Mouse (Mus musculus) liver, embryonic 15.5 days (tissue): ENCODE data around the gene Tdrd9. TPM values are rescaled to one million over a fixed set of nuclear protein-coding genes. Genes with fewer than 3 reads are reported as not detected.

ENCODE experiments used
- ATAC-seq: fragments of 200-750 bp; cut with Nextera tagmentation; 2 replicates; pipeline ENCODE4 v1.8.0; 2017; ENCODE audit warnings: moderate number of reproducible peaks, mild to moderate bottlenecking, moderate library complexity; ENCODE audit not compliant: insufficient read depth
- H3K27ac ChIP-seq: fragments of 300-500 bp; sonication (generic); replicated peaks from 2 replicates; pipeline ENCODE4 v1.5.1; 2015; ENCODE audit warnings: mild to moderate bottlenecking, inconsistent platforms
- H3K27me3 ChIP-seq: fragments of 300-500 bp; sonication (generic); 2 replicates; pipeline ENCODE4 v1.6.1; 2015; ENCODE audit warnings: mild to moderate bottlenecking, inconsistent platforms
- H3K36me3 ChIP-seq: fragments of 300-500 bp; sonication (generic); replicated peaks from 2 replicates; pipeline ENCODE4 v1.6.1; 2015; ENCODE audit warnings: moderate library complexity, mild to moderate bottlenecking, inconsistent platforms
- H3K4me1 ChIP-seq: fragments of 300-500 bp; sonication (generic); replicated peaks from 2 replicates; pipeline ENCODE4 v1.6.1; 2015; ENCODE audit warnings: inconsistent platforms
- H3K4me2 ChIP-seq: fragments of 300-500 bp; sonication (generic); 2 replicates; pipeline ENCODE4 v1.6.1; 2015; ENCODE audit warnings: moderate library complexity, mild to moderate bottlenecking, inconsistent platforms
- H3K4me3 ChIP-seq: fragments of 300-500 bp; sonication (generic); replicated peaks from 2 replicates; pipeline ENCODE4 v1.5.1; 2015; ENCODE audit warnings: mild to moderate bottlenecking, inconsistent platforms
- H3K9ac ChIP-seq: fragments of 300-500 bp; sonication (generic); 2 replicates; pipeline ENCODE4 v1.6.1; 2015; ENCODE audit warnings: moderate library complexity, mild to moderate bottlenecking, inconsistent platforms
- H3K9me3 ChIP-seq: fragments of 300-500 bp; sonication (generic); replicated peaks from 2 replicates; pipeline ENCODE4 v1.6.1; 2016; ENCODE audit warnings: inconsistent platforms
- WGBS: fragments of 180-500 bp; shearing (Covaris S2); methylation state at CpG from one replicate; pipeline ENCODE4 v1.1.7; 2015; ENCODE audit warnings: mixed read lengths; ENCODE audit not compliant: insufficient replicate concordance; 5-methylcytosine and 5-hydroxymethylcytosine counted together
- microRNA-seq: library from miRNA; unstranded; fragments of <30 nt; microRNA quantifications from one replicate; pipeline ENCODE4, GENCODE M21; 2016
- polyA plus RNA-seq: library from polyadenylated mRNA; unstranded; fragments of >200 nt; fragmentation: Nextera tagmentation; extraction: Ambion mirVana; gene quantifications from 2 replicates; pipeline ENCODE4 v1.2.1, GENCODE M21; 2015

Tdrd9 gene
- polyA plus RNA-seq, 1 experiment from 2014 or later: 0.10 TPM

DNA sequence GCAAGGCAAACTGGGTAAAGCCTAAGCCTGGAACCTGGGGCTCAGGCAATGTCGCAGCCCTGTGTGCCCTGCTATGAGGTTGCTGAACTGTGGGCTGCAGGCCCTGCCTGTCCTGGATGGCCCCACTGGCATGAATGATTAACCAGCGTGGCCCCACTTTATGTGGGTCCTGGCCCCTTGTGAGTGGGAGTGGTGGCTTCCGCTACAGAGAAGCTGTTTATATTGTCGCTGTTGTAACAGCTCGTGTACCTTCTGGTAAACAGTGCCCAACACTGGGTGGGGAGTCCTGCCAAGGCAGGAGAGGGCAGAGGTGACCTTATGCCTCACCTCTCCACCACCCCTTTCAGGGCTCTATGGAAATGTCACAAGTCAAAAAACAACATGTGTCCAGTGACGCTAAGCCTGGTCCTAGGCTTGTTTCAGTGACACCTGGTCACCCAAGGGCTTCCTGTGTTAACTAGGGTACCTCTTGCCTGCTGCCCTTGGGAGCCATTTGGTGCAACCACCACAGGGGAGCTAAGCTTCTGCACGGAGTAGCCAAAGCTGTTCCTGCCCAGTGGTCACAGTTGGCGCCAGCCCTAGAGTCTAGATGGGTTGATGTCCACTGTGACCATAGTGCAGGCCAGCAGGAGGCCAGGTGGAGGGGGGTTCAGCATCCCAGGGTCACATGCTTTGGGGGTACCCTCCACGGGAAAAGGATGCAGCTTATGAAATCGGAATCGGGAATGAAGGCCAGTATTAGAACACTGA lies 137.5 kb downstream of the Tdrd9 start:
- H3K4me1 ChIP-seq: no peaks in the 10 kb centered on the region
- H3K4me3 ChIP-seq: no peak overlapping the region
- no peak overlapping the region for H3K27ac ChIP-seq
- no peaks in the 10 kb centered on the region for H3K36me3 ChIP-seq
- H3K4me2 ChIP-seq: no peak overlapping the region
- H3K9ac ChIP-seq: no peak overlapping the region
- 0 out of 2 replicates have a peak, but pooled peaks have one; percentile 15 for ATAC-seq
- no peaks in the 10 kb centered on the region for H3K9me3 ChIP-seq
- H3K27me3 ChIP-seq: peaks cover 22% of the 10 kb centered on the region
- WGBS: 67% methylated on average over 11 of the region's 11 CpGs

DNA sequence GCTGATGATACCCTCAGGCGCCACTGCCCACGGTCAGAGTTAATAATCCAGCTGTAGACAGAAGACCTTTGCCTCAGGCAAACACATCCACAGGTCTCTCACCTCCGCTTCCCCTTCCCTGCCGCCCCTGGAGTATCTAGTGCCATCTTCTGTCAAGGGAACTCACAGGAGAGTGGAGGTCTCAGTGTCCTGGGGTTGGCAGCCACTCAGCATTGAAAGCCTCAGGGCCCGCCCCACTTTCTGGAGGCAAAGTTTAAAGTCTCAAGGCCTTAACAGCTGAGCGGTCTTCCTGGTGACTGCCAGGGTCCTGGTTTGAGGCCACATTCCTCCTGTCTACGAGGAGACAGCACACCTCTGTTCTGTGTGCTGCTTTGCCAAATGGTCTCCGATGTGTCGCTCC lies 138.3 kb downstream of the Tdrd9 start:
- Histone ChIP-seq H3K9ac (no peak overlapping the region), H3K27ac (no peak overlapping the region), H3K27me3 (peaks cover 22% of the 10 kb centered on the region), H3K4me1 (no peaks in the 10 kb centered on the region), H3K9me3 (no peaks in the 10 kb centered on the region), H3K4me3 (no peak overlapping the region), H3K4me2 (no peak overlapping the region), H3K36me3 (no peaks in the 10 kb centered on the region)
- WGBS: 65% methylated on average over 9 of the region's 9 CpGs
- ATAC-seq: no peak

DNA sequence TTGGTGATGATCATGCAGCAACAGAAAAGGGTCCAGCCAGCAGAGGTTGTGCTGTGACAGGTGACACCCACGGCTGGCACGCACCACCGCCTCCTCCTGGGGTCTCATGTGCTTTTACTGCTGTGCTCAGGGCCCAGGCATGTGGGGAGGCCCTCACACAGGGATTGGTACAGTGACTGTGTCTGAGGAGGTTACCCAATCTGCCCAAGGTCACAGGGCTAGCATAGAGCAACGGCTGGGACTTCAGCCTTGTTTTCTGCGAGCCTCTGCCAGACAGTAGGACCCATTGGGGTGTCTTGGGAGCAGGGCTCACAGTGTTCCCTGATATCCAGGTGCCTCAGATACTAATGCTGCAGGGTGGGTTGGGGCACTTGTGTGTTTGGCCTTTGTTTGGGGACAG lies 140.0 kb downstream of the Tdrd9 start:
- Histone ChIP-seq H3K27me3 (peaks cover 13% of the 10 kb centered on the region), H3K9me3 (no peaks in the 10 kb centered on the region), H3K4me3 (no peak overlapping the region), H3K4me1 (no peaks in the 10 kb centered on the region), H3K9ac (no peak overlapping the region), H3K27ac (no peak overlapping the region), H3K36me3 (no peaks in the 10 kb centered on the region), H3K4me2 (no peak overlapping the region)
- ATAC-seq: no peak
- 51% methylated on average over 5 of the region's 5 CpGs for WGBS

DNA sequence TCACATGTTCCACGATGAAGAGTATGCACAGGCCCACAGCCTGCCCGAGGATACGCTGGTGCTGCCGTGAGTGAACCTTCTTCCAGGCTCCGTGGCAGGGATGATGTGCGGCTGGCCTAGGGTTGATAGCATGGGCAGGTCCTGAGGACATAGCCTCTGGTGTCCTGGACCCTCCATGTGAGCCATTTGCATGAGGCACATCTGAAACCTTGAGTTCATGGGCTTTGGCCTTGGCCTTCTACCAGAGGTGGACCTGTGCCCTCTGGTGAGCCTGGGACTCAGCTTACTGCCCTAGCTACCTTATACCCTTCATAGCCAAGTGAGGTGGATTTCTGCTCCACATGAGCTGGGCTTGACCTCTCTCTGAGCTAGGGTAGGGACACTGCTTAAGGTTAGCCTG lies 140.9 kb downstream of the Tdrd9 start:
- 72% methylated on average over 6 of the region's 6 CpGs for WGBS
- H3K27ac ChIP-seq: no peak overlapping the region
- no peaks in the 10 kb centered on the region for H3K4me1 ChIP-seq
- no peak overlapping the region for H3K9ac ChIP-seq
- peaks cover 5% of the 10 kb centered on the region; the same call in 1 of the 2 replicates for H3K27me3 ChIP-seq
- no peak overlapping the region for H3K4me3 ChIP-seq
- H3K4me2 ChIP-seq: no peak overlapping the region
- no peaks in the 10 kb centered on the region for H3K9me3 ChIP-seq
- H3K36me3 ChIP-seq: no peaks in the 10 kb centered on the region
- no peak for ATAC-seq

DNA sequence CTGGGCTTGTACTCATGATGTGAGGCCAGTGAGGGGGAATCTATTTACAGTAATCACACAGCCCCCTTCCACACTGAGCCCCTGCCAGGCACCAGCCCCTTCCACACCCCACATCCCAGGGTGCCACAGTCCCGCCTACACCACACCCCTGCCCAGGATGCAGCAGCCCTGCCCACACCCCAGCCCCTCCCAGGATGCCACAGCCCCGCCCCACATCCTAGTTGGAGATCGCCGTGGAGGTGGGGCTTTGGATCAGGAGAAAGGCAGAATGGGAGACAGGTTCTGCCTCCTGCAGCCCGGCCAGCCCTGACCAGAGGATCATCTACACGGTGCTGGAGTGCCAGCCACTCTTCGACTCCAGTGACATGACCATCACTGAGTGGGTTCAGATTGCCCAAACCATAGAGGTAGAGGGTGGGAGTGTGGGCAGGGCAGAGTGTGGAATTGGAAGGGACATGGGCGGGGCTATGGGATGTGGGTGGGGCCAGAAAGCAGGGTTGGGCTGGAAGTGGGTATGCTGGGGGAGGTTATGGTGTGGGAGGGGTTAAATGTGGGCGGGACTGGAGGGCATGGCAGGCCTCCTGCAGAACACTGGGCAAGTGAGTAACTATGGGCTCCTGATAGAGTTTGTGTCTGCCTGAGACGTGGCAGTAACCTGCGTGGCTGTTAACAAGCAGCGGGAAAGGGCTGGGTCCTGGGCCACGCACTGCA lies 141.5 kb downstream of the Tdrd9 start:
- no peak overlapping the region for H3K4me3 ChIP-seq
- no peaks in the 10 kb centered on the region for H3K4me1 ChIP-seq
- H3K27ac ChIP-seq: no peak overlapping the region
- peak; percentile 5; the same call in 1 of the 2 replicates for ATAC-seq
- WGBS: 20% methylated on average over 13 of the region's 13 CpGs
- H3K9ac ChIP-seq: no peak overlapping the region
- H3K4me2 ChIP-seq: no peak overlapping the region
- peaks cover 3% of the 10 kb centered on the region; the same call in 1 of the 2 replicates for H3K27me3 ChIP-seq
- no peaks in the 10 kb centered on the region for H3K36me3 ChIP-seq
- no peaks in the 10 kb centered on the region for H3K9me3 ChIP-seq

DNA sequence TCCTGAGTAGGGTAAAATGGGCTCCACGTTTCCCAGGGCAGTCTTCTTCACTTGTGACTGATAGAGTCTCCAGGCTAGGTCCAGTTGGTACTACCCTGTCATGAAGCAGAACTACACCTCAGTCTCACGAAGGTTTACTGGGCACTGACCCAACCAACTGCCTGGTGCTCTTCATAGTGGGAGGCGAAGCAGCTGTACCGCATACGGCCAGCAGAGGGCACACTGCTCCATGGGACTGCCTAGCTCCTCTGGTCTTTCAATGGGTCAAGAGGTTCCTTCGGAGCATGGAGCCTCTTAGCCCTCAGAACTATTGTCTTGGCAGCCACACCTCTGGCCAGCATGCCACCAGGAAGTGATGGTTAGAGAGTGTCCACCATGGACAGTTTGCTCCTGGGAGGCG lies 142.4 kb downstream of the Tdrd9 start:
- H3K4me3 ChIP-seq: no peak overlapping the region
- WGBS: 9% methylated on average over 7 of the region's 7 CpGs
- no peaks in the 10 kb centered on the region for H3K4me1 ChIP-seq
- no peaks in the 10 kb centered on the region for H3K9me3 ChIP-seq
- peaks cover 3% of the 10 kb centered on the region; the same call in 1 of the 2 replicates for H3K27me3 ChIP-seq
- no peak overlapping the region for H3K27ac ChIP-seq
- H3K36me3 ChIP-seq: no peaks in the 10 kb centered on the region
- no peak overlapping the region for H3K9ac ChIP-seq
- H3K4me2 ChIP-seq: no peak overlapping the region
- ATAC-seq: no peak

DNA sequence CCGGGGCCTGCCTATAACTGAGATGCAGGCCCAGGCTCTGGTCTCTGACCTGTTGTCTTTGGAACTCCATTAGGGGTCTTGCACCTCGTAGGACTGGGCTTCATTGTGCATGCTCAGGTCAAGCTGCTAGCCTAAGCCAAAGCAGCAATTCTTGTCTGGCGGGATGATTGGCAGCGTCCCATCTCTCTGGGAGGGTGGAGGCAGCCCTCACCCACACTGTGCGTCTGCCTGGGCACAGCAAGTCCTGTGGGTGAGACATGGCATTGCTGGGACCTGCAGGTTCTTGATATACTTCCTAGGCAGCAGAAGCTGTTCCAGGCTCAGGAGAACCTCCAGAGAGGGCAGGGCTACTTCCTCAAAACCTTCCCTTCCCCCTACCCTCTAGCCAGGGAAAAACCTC lies 145.6 kb downstream of the Tdrd9 start:
- Histone ChIP-seq H3K9me3 (no peaks in the 10 kb centered on the region), H3K27ac (no peak overlapping the region)
- WGBS: 53% methylated on average over 5 of the region's 5 CpGs

DNA sequence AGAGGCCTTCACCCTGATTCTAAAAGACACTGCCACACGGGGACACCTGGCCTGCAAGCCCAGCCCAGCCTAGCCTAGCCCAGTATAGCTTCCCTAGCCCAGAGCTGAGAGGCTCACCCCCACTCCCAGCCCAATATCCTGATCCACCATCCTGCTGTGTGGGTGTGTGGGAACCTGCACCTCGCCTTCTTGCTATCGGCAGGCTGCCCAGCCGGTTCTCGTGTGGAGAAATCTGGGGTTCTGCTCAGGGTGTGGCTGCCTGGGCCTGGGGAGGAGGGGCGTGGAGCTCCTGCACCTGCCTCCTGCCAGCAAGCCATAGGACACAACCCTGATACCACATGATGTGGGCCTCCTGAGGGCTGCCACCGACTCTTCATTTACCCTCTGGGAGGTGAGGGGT lies 146.3 kb downstream of the Tdrd9 start:
- H3K4me3 ChIP-seq: no peak overlapping the region
- H3K36me3 ChIP-seq: no peaks in the 10 kb centered on the region
- H3K4me1 ChIP-seq: no peaks in the 10 kb centered on the region
- no peaks in the 10 kb centered on the region for H3K27me3 ChIP-seq
- H3K9ac ChIP-seq: no peak overlapping the region
- no peaks in the 10 kb centered on the region for H3K9me3 ChIP-seq
- no peak for ATAC-seq
- WGBS: 54% methylated on average over 7 of the region's 7 CpGs
- no peak overlapping the region for H3K4me2 ChIP-seq
- no peak overlapping the region for H3K27ac ChIP-seq

More for the DNA sequence above, 145.6 kb downstream of the Tdrd9 start:
- Histone ChIP-seq H3K4me2 (no peak overlapping the region), H3K4me1 (no peaks in the 10 kb centered on the region), H3K36me3 (no peaks in the 10 kb centered on the region), H3K27me3 (no peaks in the 10 kb centered on the region), H3K9ac (no peak overlapping the region), H3K4me3 (no peak overlapping the region)
- no peak for ATAC-seq

Small RNAs within 50 kb of the gene (microRNA-seq; reads per million reads assigned to microRNA genes)
- gene Mir3073a (not detected), gene Mir3073b (not detected)

Other genes with a start within 250 kb of the Tdrd9 start
- 18.1 and 18.3 TPM in 2 replicates for gene Klc1, start 212.7 kb upstream of the Tdrd9 start, polyA plus RNA-seq
- 5.1 and 5.7 TPM in 2 replicates for gene Xrcc3, start 157.7 kb upstream of the Tdrd9 start, polyA plus RNA-seq
- 64.4 and 78.6 TPM in 2 replicates for gene Zfyve21, start 157.4 kb upstream of the Tdrd9 start, polyA plus RNA-seq
- 3.6 and 3.7 TPM in 2 replicates for gene Ppp1r13b, start 63.4 kb upstream of the Tdrd9 start, polyA plus RNA-seq
- gene Atp5mpl, start 4.6 kb upstream of the Tdrd9 start, polyA plus RNA-seq: 397 and 473 TPM in 2 replicates
- gene Rd3l, start 9.8 kb downstream of the Tdrd9 start, polyA plus RNA-seq: not detected in 2 replicates
- 0.28 and 0.36 TPM in 2 replicates for gene Aspg, start 135.1 kb downstream of the Tdrd9 start, polyA plus RNA-seq
- gene Kif26a, start 174.6 kb downstream of the Tdrd9 start, polyA plus RNA-seq: 0.10 and 0.22 TPM in 2 replicates